Mouse (Mus musculus): ENCODE measurements at regions not wholly inside any gene's neighbourhood (a gene's known extent, or its start where the extent isn't known, plus 50 kb on each side); places are given as distances from the start of the nearest gene placed in this dataset.

GRCm38 (mm10) chr2:106083801-106084800 is 80.8 kb upstream of the Dnajc24 start:
- no peak for DNase-seq (ENCODE audit: low spot score)

DNA sequence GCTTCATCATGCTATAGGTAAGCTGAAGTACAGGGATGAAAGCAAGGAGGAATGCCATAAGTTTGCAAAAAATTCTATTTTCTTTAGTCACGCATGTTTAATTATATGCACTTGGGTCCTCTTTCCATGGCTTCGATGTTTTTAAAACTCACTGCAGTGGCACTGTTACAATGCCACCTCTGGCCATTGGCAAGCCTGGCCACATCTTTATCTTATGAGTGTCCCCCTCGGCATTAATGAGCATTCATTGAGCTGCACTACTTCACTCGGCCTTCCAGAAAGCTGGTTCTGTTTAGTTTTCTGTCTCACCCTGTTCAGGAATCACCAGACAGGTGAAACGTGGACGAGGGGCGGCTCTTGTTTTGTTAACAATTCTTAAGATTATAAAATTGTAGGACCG is 79.7 kb upstream of the Dnajc24 start:
- no peak for DNase-seq (ENCODE audit: low spot score)

DNA sequence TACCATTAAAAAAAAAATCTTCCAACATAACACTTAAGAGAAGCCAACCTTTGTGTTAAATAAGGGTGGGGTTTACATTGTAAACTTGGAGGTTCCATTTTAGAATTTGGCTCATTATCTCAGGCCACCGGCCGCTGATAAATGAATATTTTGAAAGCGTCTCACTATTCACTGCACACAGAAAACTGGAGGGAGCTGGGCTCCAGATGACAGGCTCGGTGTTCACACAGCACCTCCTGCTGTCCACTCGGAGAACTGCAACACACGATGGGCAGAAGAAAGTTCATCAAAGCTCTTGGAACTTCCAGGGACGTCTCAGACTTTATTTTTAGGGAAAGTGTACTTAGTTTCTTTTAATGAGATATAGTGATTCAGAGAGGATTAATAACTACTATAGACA is 78.6 kb upstream of the Dnajc24 start:
- DNase-seq (ENCODE audit: low spot score) = peak; percentile 43

DNA sequence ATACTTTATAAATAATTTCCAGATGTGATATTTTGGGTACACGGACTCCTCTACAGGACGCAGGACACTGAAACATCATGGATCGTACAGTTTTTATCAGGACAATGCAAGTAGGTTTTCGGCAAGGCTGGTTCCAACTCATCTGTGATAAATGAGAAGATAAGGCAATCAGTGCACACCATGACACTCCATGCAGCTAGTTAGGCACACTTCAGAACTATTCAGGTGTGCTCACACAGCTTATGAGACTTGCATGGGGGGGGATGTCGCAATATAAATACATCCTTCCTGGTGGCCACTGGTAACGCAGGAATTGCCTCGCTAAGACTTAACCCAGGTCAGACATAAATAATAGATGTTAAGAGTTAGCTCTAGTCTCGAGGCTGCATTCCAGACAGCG is 77.3 kb upstream of the Dnajc24 start:
- DNase-seq (ENCODE audit: low spot score) = no peak

DNA sequence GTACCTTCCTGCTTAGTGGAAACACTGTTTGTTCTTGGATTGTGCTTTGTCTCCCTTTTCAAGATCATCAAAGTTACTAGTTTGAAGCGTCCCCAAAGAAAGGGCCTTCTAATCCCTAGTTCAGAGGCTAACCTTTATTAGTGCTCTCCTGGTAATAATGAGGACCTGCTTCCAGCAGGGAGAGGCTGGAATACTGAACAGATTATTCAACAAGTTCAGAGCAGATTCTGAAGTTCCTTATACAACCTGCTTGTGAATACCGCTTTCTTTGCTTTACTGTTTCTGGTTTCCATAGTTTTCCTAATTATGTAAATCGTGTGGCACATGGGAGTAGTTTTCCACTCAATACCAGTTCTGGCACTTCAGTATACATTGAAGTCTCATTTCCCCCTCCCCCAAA is 75.2 kb upstream of the Dnajc24 start:
- no peak for DNase-seq (ENCODE audit: low spot score)

- DNase-seq (ENCODE audit: low spot score) = no peak
These were observed 71.1 kb upstream of the Dnajc24 start for GRCm38 (mm10) chr2:106074441-106074840.

GRCm38 (mm10) chr2:106064316-106064715 is 61.0 kb upstream of the Dnajc24 start:
- no peak for DNase-seq (ENCODE audit: low spot score)

Measured in thymus, postnatal 0 days (tissue).